Mouse (Mus musculus): Measurements from ENCODE around the gene Cnot6l. TPM values are rescaled to one million over a fixed set of nuclear protein-coding genes. Genes with fewer than 3 reads are reported as not detected.
A peak's percentile ranks its signal among the peaks of the same experiment; 100 is the strongest.

Cnot6l gene
- total and polyA plus RNA-seq, 3 experiments: 19.6 to 33.4 (median 28.0) TPM

DNA sequence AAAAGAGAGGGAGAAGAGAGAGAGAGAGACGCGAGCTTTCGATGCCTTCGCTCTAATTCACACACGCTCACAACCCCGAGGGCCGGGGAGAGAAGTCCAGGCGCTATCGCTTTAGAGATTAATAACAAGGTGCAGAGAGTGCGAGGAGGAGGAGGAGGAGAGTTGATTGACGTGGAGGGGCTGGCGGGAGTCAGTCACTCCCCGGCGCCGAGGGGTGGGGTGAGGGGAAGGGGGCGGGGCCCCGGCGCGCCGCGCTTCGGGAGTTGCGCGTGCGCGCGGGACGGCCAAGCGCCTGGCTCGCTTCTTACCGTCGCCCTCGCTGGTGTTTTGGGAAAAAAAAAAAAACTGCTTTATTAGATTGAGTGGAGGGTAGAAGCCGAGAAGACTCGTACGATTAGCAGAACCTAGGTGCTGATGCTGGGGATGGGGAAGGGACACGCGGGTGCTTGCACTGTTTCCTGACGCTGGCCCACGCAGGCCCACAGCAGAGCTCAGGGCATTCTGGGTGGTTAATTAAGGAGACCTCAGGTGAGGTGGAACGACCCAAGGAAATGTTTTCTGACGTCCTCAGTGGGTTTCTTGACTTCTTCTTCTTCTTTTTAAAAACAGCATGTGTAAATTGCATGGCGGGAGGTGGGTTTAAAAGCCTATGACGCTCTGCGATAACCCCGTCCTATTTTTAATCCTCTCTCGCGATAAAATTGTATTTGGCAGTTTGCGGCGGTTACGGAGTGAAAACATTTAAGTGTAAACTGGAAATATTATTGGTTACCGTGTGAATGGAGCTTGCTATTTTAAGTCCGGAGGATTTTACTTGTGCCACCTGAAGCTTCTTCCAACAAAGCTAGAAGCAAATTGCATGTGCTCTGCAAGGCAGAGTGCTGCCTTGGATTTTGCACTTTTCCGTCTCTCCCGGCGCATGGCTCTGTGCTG is 1.3 kb downstream of the Cnot6l start:
- H3K27ac ChIP-seq (ENCODE audit: insufficient read depth, low read depth): peak overlapping the region; percentile 97
- DNase-seq (ENCODE audit: extremely low read depth): peak; percentile 86
- H3K9me3 ChIP-seq (replicated peaks; ENCODE audit: low read length): peaks cover 6% of the 10 kb centered on the region
- peak overlapping the region; percentile 60 for H3K4me2 ChIP-seq (ENCODE audit: insufficient read depth, low read depth, poor library complexity, severe bottlenecking)
- H3K36me3 ChIP-seq (replicated peaks in 1 of 2; ENCODE audit: control insufficient read depth in 1 of 2, insufficient read depth in 1 of 2, low read length in 1 of 2): peaks cover 0 to 2% of the 10 kb centered on the region in 2 experiments
- in situ Hi-C loops (cut with MboI; ENCODE audit: low pct_ligation_motif_present, low pct_unique_long_range_greater_than_20kb, low sequenced_read_pairs) (no loop called here), dilution Hi-C loops (cut with MboI; ENCODE audit: extremely low pct_ligation_motif_present, extremely low pct_unique_long_range_greater_than_20kb, low sequenced_read_pairs) (no loop called here)
- no peaks in the 10 kb centered on the region for H3K27me3 ChIP-seq (replicated peaks)
- peaks cover 0 to 22% of the 10 kb centered on the region in 2 experiments; a peak in 2 of 4 replicates for H3K4me1 ChIP-seq (ENCODE audit: control insufficient read depth in 1 of 2, insufficient read depth in 2 of 2)
- H3K4me3 ChIP-seq (replicated peaks in 1 of 3; ENCODE audit: low read depth in 2 of 3, low read length in 2 of 3, poor library complexity in 1 of 3): peak overlapping the region; percentile 81 to 96 (median 87)
- H3K79me2 ChIP-seq (replicated peaks; ENCODE audit: control insufficient read depth, extremely low read depth, insufficient read depth, poor library complexity, severe bottlenecking): peaks cover 36% of the 10 kb centered on the region
- H3K9ac ChIP-seq (ENCODE audit: insufficient read depth, low read depth): peak overlapping the region; percentile 98
- TF ChIP-seq BHLHE40 (IDR thresholded peaks at IDR 0.05; ENCODE audit: low read depth, low read length) (peak; percentile 53), HCFC1 (IDR thresholded peaks at IDR 0.05; ENCODE audit: low read depth, low read length) (peak; percentile 45; the same call in 1 of the 2 replicates), SMC3 (IDR thresholded peaks at IDR 0.05; ENCODE audit: low read depth, low read length) (no peak), GABPA (IDR thresholded peaks at IDR 0.05; ENCODE audit: insufficient replicate concordance, low read depth, low read length) (no peak), RAD21 (IDR thresholded peaks at IDR 0.05; ENCODE audit: low read depth, low read length) (no peak), USF2 (conservative IDR thresholded peaks at IDR 0.05; ENCODE audit: low read depth, low read length) (no peak), SIN3A (IDR thresholded peaks at IDR 0.05; ENCODE audit: low read length) (peak; percentile 82), JUND (conservative IDR thresholded peaks at IDR 0.05; ENCODE audit: low read depth, low read length) (no peak), NRF1 (IDR thresholded peaks at IDR 0.05; ENCODE audit: low read depth, low read length) (peak; percentile 84), KAT2A (IDR thresholded peaks at IDR 0.05; ENCODE audit: insufficient replicate concordance, low read length) (0 out of 2 replicates have a peak, but pooled peaks have one; percentile 30), USF1 (IDR thresholded peaks at IDR 0.05; ENCODE audit: low read depth, low read length) (no peak), MAFK (IDR thresholded peaks at IDR 0.05; ENCODE audit: insufficient replicate concordance, low read length) (no peak), JUN (IDR thresholded peaks at IDR 0.05; ENCODE audit: insufficient read depth, low read depth, low read length) (no peak), PAX5 (IDR thresholded peaks at IDR 0.05; ENCODE audit: low read length) (no peak), TBP (conservative IDR thresholded peaks at IDR 0.05; ENCODE audit: low read depth, low read length) (peak; percentile 72; the same call in 1 of the 2 replicates), ZC3H11A (IDR thresholded peaks at IDR 0.05; ENCODE audit: low read depth, low read length) (no peak), ZMIZ1 (IDR thresholded peaks at IDR 0.05; ENCODE audit: low read depth, low read length) (peak; percentile 70; the same call in 1 of the 2 replicates), CHD1 (IDR thresholded peaks at IDR 0.05; ENCODE audit: low read depth, low read length) (no peak; the same call in 1 of the 2 replicates), MAX (IDR thresholded peaks at IDR 0.05; ENCODE audit: low read length) (peak; percentile 47), RCOR1 (conservative IDR thresholded peaks at IDR 0.05; ENCODE audit: low read depth, low read length) (peak; percentile 34; the same call in 1 of the 2 replicates), ZNF384 (IDR thresholded peaks at IDR 0.05; ENCODE audit: low read depth, low read length) (peak; percentile 90), E2F4 (IDR thresholded peaks at IDR 0.05; ENCODE audit: insufficient replicate concordance, low read depth, low read length) (peak; percentile 40; the same call in 1 of the 2 replicates), ETS1 (conservative IDR thresholded peaks at IDR 0.05; ENCODE audit: low read depth, low read length) (peak; percentile 12), MAZ (IDR thresholded peaks at IDR 0.05; ENCODE audit: low read depth, low read length) (peak; percentile 81), UBTF (IDR thresholded peaks at IDR 0.05; ENCODE audit: low read depth, low read length) (no peak), CTCF (conservative IDR thresholded peaks at IDR 0.05 in 1 of 2, IDR thresholded peaks at IDR 0.05 in 1 of 2; ENCODE audit: low read depth in 2 of 2, low read length in 2 of 2) (no peak), ELF1 (IDR thresholded peaks at IDR 0.05; ENCODE audit: low read depth, low read length) (peak; percentile 30; the same call in 1 of the 2 replicates), ZKSCAN1 (IDR thresholded peaks at IDR 0.05; ENCODE audit: borderline replicate concordance, low read depth, low read length) (no peak), MYC (IDR thresholded peaks at IDR 0.05; ENCODE audit: low read depth, low read length) (peak; percentile 55; the same call in 1 of the 2 replicates), POLR2AphosphoS2 (IDR thresholded peaks at IDR 0.05; ENCODE audit: low read depth, low read length) (peak; percentile 77), CHD2 (IDR thresholded peaks at IDR 0.05; ENCODE audit: low read length) (peak; percentile 87), MXI1 (IDR thresholded peaks at IDR 0.05; ENCODE audit: low read depth, low read length) (peak; percentile 89), NELFE (IDR thresholded peaks at IDR 0.05; ENCODE audit: low read depth, low read length) (peak; percentile 90), TCF12 (IDR thresholded peaks at IDR 0.05; ENCODE audit: low read depth, low read length) (peak; percentile 59), POLR2A (IDR thresholded peaks at IDR 0.05; ENCODE audit: low read depth, low read length) (peak; percentile 87), EP300 (IDR thresholded peaks at IDR 0.05; ENCODE audit: low read length) (no peak; the same call in 1 of the 2 replicates), MEF2A (IDR thresholded peaks at IDR 0.05; ENCODE audit: borderline replicate concordance, low read depth, low read length) (peak; percentile 18)

All from CH12.LX (cell line).